Mouse (Mus musculus) NIH3T3 (cell line): ENCODE measurements at regions not wholly inside any gene's neighbourhood (a gene's known extent, or its start where the extent isn't known, plus 50 kb on each side); places are given as distances from the start of the nearest gene placed in this dataset.

Source experiments
- DNase-seq: peaks from one replicate; pipeline ENCODE4 v3.0.0-alpha.2; 2012; ENCODE audit warnings: low read depth

- peak; percentile 61 for DNase-seq
Observed at GRCm38 (mm10) chr1:155472112-155472955, 55.1 kb upstream of the Xpr1 start.

- no peak for DNase-seq
Observed at GRCm38 (mm10) chr1:155472956-155473646, 55.9 kb upstream of the Xpr1 start.

- DNase-seq = no peak
Observed at GRCm38 (mm10) chr1:155474973-155475372, 57.8 kb upstream of the Xpr1 start.

- DNase-seq = no peak
Observed at GRCm38 (mm10) chr1:155476237-155476636, 59.0 kb upstream of the Xpr1 start.

GRCm38 (mm10) chr1:155482148-155482547 lies 64.9 kb upstream of the Xpr1 start:
- no peak for DNase-seq

- no peak for DNase-seq
Observed at GRCm38 (mm10) chr1:155482760-155483159, 65.5 kb upstream of the Xpr1 start.

- DNase-seq = no peak
Observed at GRCm38 (mm10) chr1:155483693-155484092, 66.5 kb upstream of the Xpr1 start.

GRCm38 (mm10) chr1:155487796-155488195 lies 70.1 kb upstream of the Acbd6 start:
- no peak for DNase-seq

GRCm38 (mm10) chr1:155488966-155489661 lies 68.8 kb upstream of the Acbd6 start:
- no peak for DNase-seq

GRCm38 (mm10) chr1:155490131-155490530 lies 67.8 kb upstream of the Acbd6 start:
- DNase-seq = no peak

GRCm38 (mm10) chr1:155491205-155492026 lies 66.5 kb upstream of the Acbd6 start:
- DNase-seq = no peak

GRCm38 (mm10) chr1:155493333-155493732 lies 64.6 kb upstream of the Acbd6 start:
- peak; percentile 29 for DNase-seq

- no peak for DNase-seq
Observed at GRCm38 (mm10) chr1:155493799-155494198, 64.1 kb upstream of the Acbd6 start.

GRCm38 (mm10) chr1:155494347-155494746 lies 63.6 kb upstream of the Acbd6 start:
- peak; percentile 64 for DNase-seq

GRCm38 (mm10) chr1:155499735-155500134 lies 58.2 kb upstream of the Acbd6 start:
- DNase-seq = no peak

- no peak for DNase-seq
Observed at GRCm38 (mm10) chr1:155502867-155503266, 55.1 kb upstream of the Acbd6 start.

GRCm38 (mm10) chr1:155504581-155505328 lies 53.2 kb upstream of the Acbd6 start:
- peak; percentile 64 for DNase-seq

GRCm38 (mm10) chr1:155505361-155506077 lies 52.4 kb upstream of the Acbd6 start:
- DNase-seq = peak; percentile 9
